Mouse (Mus musculus): ENCODE results near the gene Ubb. TPM values are rescaled to one million over a fixed set of nuclear protein-coding genes. Genes with fewer than 3 reads are reported as not detected.

Ubb gene
- polyA plus RNA-seq, 1 experiment, result 2,308 TPM

- peaks cover 10% of the 10 kb centered on the region; the same call in 1 of the 2 replicates for H3K4me1 ChIP-seq (ENCODE audit: control insufficient read depth, insufficient read depth, insufficient read length, low read length)
- peaks cover 35% of the 10 kb centered on the region for H3K36me3 ChIP-seq (ENCODE audit: control insufficient read depth, insufficient read depth, low read length)
- H3K4me3 ChIP-seq (ENCODE audit: low read depth, low read length), result peak overlapping the region; percentile 66
- H3K27me3 ChIP-seq (ENCODE audit: control insufficient read depth, insufficient read depth, low read length), result no peaks in the 10 kb centered on the region
- no peak for TF ChIP-seq POLR2A (IDR thresholded peaks at IDR 0.05; ENCODE audit: low read depth, low read length)
- TF ChIP-seq CTCF (IDR thresholded peaks at IDR 0.05; ENCODE audit: extremely low read depth, insufficient read length, insufficient replicate concordance, low read depth, low read length), result no peak
- 10% methylated on average over 17 of the region's 17 CpGs for WGBS
- no peak overlapping the region for H3K27ac ChIP-seq (ENCODE audit: insufficient read depth, low read depth, low read length)
Observed at GRCm38 (mm10) chr11:62601732-62602618, 51.0 kb downstream of the Ubb start.

Other genes starting within 250 kb of the Ubb start
- 2.4 and 5.8 TPM in 2 replicates for gene Pigl, start 92.7 kb upstream of the Ubb start, polyA plus RNA-seq (2012; rRNA removed)
- 49.1 and 130 TPM in 2 replicates for gene Ncor1, start 92.6 kb upstream of the Ubb start, polyA plus RNA-seq (2012; rRNA removed)
- gene Cenpv, start 11.9 kb upstream of the Ubb start, polyA plus RNA-seq (2012; rRNA removed), result 77.4 and 175 TPM in 2 replicates
- gene Trpv2, start 23.3 kb downstream of the Ubb start, polyA plus RNA-seq (2012; rRNA removed), result 4.0 and 4.7 TPM in 2 replicates
- 40.6 and 109 TPM in 2 replicates for gene Lrrc75a, start 97.4 kb downstream of the Ubb start, polyA plus RNA-seq (2012; rRNA removed)
- gene Mmgt2, start 97.5 kb downstream of the Ubb start, polyA plus RNA-seq (2012; rRNA removed), result 20.0 and 26.4 TPM in 2 replicates
- gene Zfp287, start 180.7 kb downstream of the Ubb start, polyA plus RNA-seq (2012; rRNA removed), result 0.28 and 0.39 TPM in 2 replicates
- gene Gm10428, start 201.9 kb downstream of the Ubb start, polyA plus RNA-seq (2012; rRNA removed), result not detected in 2 replicates
- gene Zfp286, start 238.3 kb downstream of the Ubb start, polyA plus RNA-seq (2012; rRNA removed), result 0.04 and 0.14 TPM in 2 replicates

Data from small intestine, adult 2 months (tissue).